Mouse (Mus musculus) stomach, embryonic 14.5 days (tissue): ENCODE data around the gene Lgals7. TPM values are rescaled to one million over a fixed set of nuclear protein-coding genes. Genes with fewer than 3 reads are reported as not detected.

Experiments used
- ATAC-seq: fragments of 200-750 bp; cut with Nextera tagmentation; 2 replicates; pipeline ENCODE4 v1.8.0; 2017; ENCODE audit warnings: low read depth, moderate TSS enrichment; ENCODE audit not compliant: insufficient number of reproducible peaks, insufficient read depth, low FRiP score
- H3K27ac ChIP-seq: fragments of 300-500 bp; sonication (generic); 2 replicates; pipeline ENCODE4 v1.5.1; 2014; ENCODE audit warnings: mild to moderate bottlenecking, low read length, moderate library complexity, mixed read lengths
- H3K27me3 ChIP-seq: fragments of 300-500 bp; sonication (generic); 2 replicates; pipeline ENCODE4 v1.6.1; 2014; ENCODE audit warnings: low read length, control low read depth, mixed read lengths; ENCODE audit not compliant: control insufficient read depth, insufficient read depth
- H3K36me3 ChIP-seq: fragments of 300-500 bp; sonication (generic); 2 replicates; pipeline ENCODE4 v1.6.1; 2014; ENCODE audit warnings: mild to moderate bottlenecking, control low read depth, low read length, moderate library complexity, mixed read lengths; ENCODE audit not compliant: control insufficient read depth, insufficient read depth
- H3K4me1 ChIP-seq: fragments of 300-500 bp; sonication (generic); 2 replicates; pipeline ENCODE4 v1.6.1; 2014; ENCODE audit warnings: low read length, control low read depth, mixed read lengths; ENCODE audit not compliant: control insufficient read depth, insufficient read depth
- H3K4me2 ChIP-seq: fragments of 300-500 bp; sonication (generic); replicated peaks from 2 replicates; pipeline ENCODE4 v1.6.1; 2014; ENCODE audit warnings: low read depth, low read length, control low read depth
- H3K4me3 ChIP-seq: fragments of 300-500 bp; sonication (generic); 2 replicates; pipeline ENCODE4 v1.5.1; 2014; ENCODE audit warnings: low read depth, low read length, control low read depth
- H3K9ac ChIP-seq: fragments of 300-500 bp; sonication (generic); replicated peaks from 2 replicates; pipeline ENCODE4 v1.6.1; 2014; ENCODE audit warnings: low read depth, mild to moderate bottlenecking, control low read depth, low read length, moderate library complexity, mixed read lengths
- H3K9me3 ChIP-seq: fragments of 300-500 bp; sonication (generic); 2 replicates; pipeline ENCODE4 v1.6.1; 2016; ENCODE audit warnings: low read depth, low read length, control low read depth; ENCODE audit not compliant: control insufficient read depth
- WGBS: fragments of 180-500 bp; shearing (Covaris S2); extraction: QIAGEN DNeasy Blood & Tissue Kit; methylation state at CpG from one replicate; pipeline ENCODE4 v1.1.7; 2014; 5-methylcytosine and 5-hydroxymethylcytosine counted together
- polyA plus RNA-seq: library from polyadenylated mRNA; unstranded; fragments of >200 nt; fragmentation: Nextera tagmentation; extraction: Ambion mirVana; gene quantifications from 2 replicates; pipeline ENCODE4 v1.2.1, GENCODE M21; 2014

The Lgals7 gene
- polyA plus RNA-seq, 1 experiment from 2014 or later: 1.5 TPM

GRCm38 (mm10) chr7:28833723-28834347 is 29.8 kb upstream of the Lgals7 start, which contains the start of gene Lgals4:
Lgals4 (plus strand) TSS chr7:28833854.
- peak; percentile 81 for ATAC-seq
- H3K4me1 ChIP-seq: no peaks in the 10 kb centered on the region
- no peaks in the 10 kb centered on the region for H3K9me3 ChIP-seq
- H3K27ac ChIP-seq: peak within 1 kb of the TSS; percentile 53; the same call in 1 of the 2 replicates
- peak within 1 kb of the TSS; percentile 10; the same call in 1 of the 2 replicates for H3K4me2 ChIP-seq
- WGBS: 77% methylated on average over 6 of the region's 6 CpGs
- no peaks in the 10 kb centered on the region for H3K27me3 ChIP-seq
- H3K4me3 ChIP-seq: no peak within 1 kb of the TSS; the same call in 1 of the 2 replicates
- no peak within 1 kb of the TSS for H3K9ac ChIP-seq
- H3K36me3 ChIP-seq: peaks cover 16% of the 10 kb centered on the region

- Histone ChIP-seq H3K4me1 (no peaks in the 10 kb centered on the region), H3K4me2 (no peak overlapping the region), H3K9me3 (no peaks in the 10 kb centered on the region), H3K9ac (no peak overlapping the region), H3K27ac (no peak overlapping the region), H3K4me3 (no peak overlapping the region), H3K36me3 (no peaks in the 10 kb centered on the region), H3K27me3 (no peaks in the 10 kb centered on the region)
- no peak for ATAC-seq
- 79% methylated on average over 5 of the region's 5 CpGs for WGBS
Measured at GRCm38 (mm10) chr7:28836936-28837335, 26.7 kb upstream of the Lgals7 start.

- 76% methylated on average over 9 of the region's 9 CpGs for WGBS
Measured at GRCm38 (mm10) chr7:28838331-28838730, 25.3 kb upstream of the Lgals7 start.

GRCm38 (mm10) chr7:28847273-28847672 is 16.4 kb upstream of the Lgals7 start:
- WGBS: 80% methylated on average over 1 of the region's 1 CpGs

More at GRCm38 (mm10) chr7:28838331-28838730, 25.3 kb upstream of the Lgals7 start:
- ATAC-seq: no peak
- Histone ChIP-seq H3K9me3 (no peaks in the 10 kb centered on the region), H3K4me3 (no peak overlapping the region), H3K4me1 (no peaks in the 10 kb centered on the region), H3K27me3 (no peaks in the 10 kb centered on the region), H3K36me3 (no peaks in the 10 kb centered on the region), H3K9ac (no peak overlapping the region), H3K27ac (no peak overlapping the region), H3K4me2 (no peak overlapping the region)

GRCm38 (mm10) chr7:28849700-28850236 is 13.9 kb upstream of the Lgals7 start:
- H3K27me3 ChIP-seq: no peaks in the 10 kb centered on the region
- 37% methylated on average over 1 of the region's 1 CpGs for WGBS
- peak overlapping the region; percentile 15; the same call in 1 of the 2 replicates for H3K27ac ChIP-seq
- H3K4me3 ChIP-seq: no peak overlapping the region
- no peak overlapping the region for H3K4me2 ChIP-seq
- peak; percentile 83 for ATAC-seq
- H3K9me3 ChIP-seq: no peaks in the 10 kb centered on the region
- no peaks in the 10 kb centered on the region for H3K4me1 ChIP-seq
- H3K9ac ChIP-seq: no peak overlapping the region
- H3K36me3 ChIP-seq: no peaks in the 10 kb centered on the region

More at GRCm38 (mm10) chr7:28847273-28847672, 16.4 kb upstream of the Lgals7 start:
- H3K27ac ChIP-seq: no peak overlapping the region
- no peak overlapping the region for H3K4me3 ChIP-seq
- ATAC-seq: no peak
- no peak overlapping the region for H3K4me2 ChIP-seq
- no peaks in the 10 kb centered on the region for H3K9me3 ChIP-seq
- no peaks in the 10 kb centered on the region for H3K4me1 ChIP-seq
- H3K27me3 ChIP-seq: no peaks in the 10 kb centered on the region
- no peaks in the 10 kb centered on the region for H3K36me3 ChIP-seq
- H3K9ac ChIP-seq: no peak overlapping the region

GRCm38 (mm10) chr7:28850642-28851041 is 13.0 kb upstream of the Lgals7 start:
- no peak for ATAC-seq
- H3K4me3 ChIP-seq: no peak overlapping the region
- no peaks in the 10 kb centered on the region for H3K9me3 ChIP-seq
- peak overlapping the region; percentile 3; the same call in 1 of the 2 replicates for H3K27ac ChIP-seq
- H3K27me3 ChIP-seq: no peaks in the 10 kb centered on the region
- H3K4me1 ChIP-seq: no peaks in the 10 kb centered on the region
- 77% methylated on average over 4 of the region's 4 CpGs for WGBS
- H3K4me2 ChIP-seq: no peak overlapping the region
- H3K36me3 ChIP-seq: no peaks in the 10 kb centered on the region
- no peak overlapping the region for H3K9ac ChIP-seq

- H3K4me3 ChIP-seq: no peak overlapping the region
- H3K4me1 ChIP-seq: peaks cover 7% of the 10 kb centered on the region
- H3K4me2 ChIP-seq: no peak overlapping the region
- no peak overlapping the region for H3K27ac ChIP-seq
- no peak for ATAC-seq
- no peaks in the 10 kb centered on the region for H3K9me3 ChIP-seq
- no peak overlapping the region for H3K9ac ChIP-seq
- WGBS: 86% methylated on average over 2 of the region's 2 CpGs
- H3K27me3 ChIP-seq: no peaks in the 10 kb centered on the region
- no peaks in the 10 kb centered on the region for H3K36me3 ChIP-seq
Measured at GRCm38 (mm10) chr7:28859953-28860352, 3.7 kb upstream of the Lgals7 start.

- ATAC-seq: no peak
- 83% methylated on average over 6 of the region's 6 CpGs for WGBS
Measured at GRCm38 (mm10) chr7:28860898-28861297, 2.8 kb upstream of the Lgals7 start.

More at GRCm38 (mm10) chr7:28860898-28861297, 2.8 kb upstream of the Lgals7 start:
- Histone ChIP-seq H3K9me3 (no peaks in the 10 kb centered on the region), H3K9ac (no peak overlapping the region), H3K4me2 (no peak overlapping the region), H3K27ac (no peak overlapping the region), H3K4me1 (peaks cover 9% of the 10 kb centered on the region), H3K4me3 (no peak overlapping the region), H3K36me3 (no peaks in the 10 kb centered on the region), H3K27me3 (no peaks in the 10 kb centered on the region)
